Mouse (Mus musculus) bone marrow, adult 2 months (tissue): ENCODE results near the gene Dnajb8. TPM values are rescaled to one million over a fixed set of nuclear protein-coding genes. Genes with fewer than 3 reads are reported as not detected.

Experiments
- H3K27ac ChIP-seq: fragments of 200-500 bp; 2 replicates; pipeline ENCODE4 v1.5.1; 2012; ENCODE audit warnings: low read depth, mild to moderate bottlenecking, control low read depth, inconsistent platforms, low read length; ENCODE audit not compliant: control insufficient read depth, poor library complexity, insufficient read depth
- H3K4me1 ChIP-seq: fragments of 200-500 bp; 2 replicates; pipeline ENCODE4 v1.6.1; 2011; ENCODE audit warnings: low read length; ENCODE audit not compliant: control insufficient read depth, insufficient read depth
- H3K4me3 ChIP-seq: fragments of 200-500 bp; replicated peaks from 2 replicates; pipeline ENCODE3; 2011; ENCODE audit warnings: mild to moderate bottlenecking, low read depth, low read length, control low read depth; ENCODE audit not compliant: control insufficient read depth
- CTCF ChIP-seq: fragments of 200-500 bp; IDR thresholded peaks from 2 replicates; pipeline ENCODE4 v1.5.1; 2011; ENCODE audit warnings: low read length, control low read depth; ENCODE audit not compliant: control insufficient read depth, insufficient read depth
- POLR2A ChIP-seq: fragments of 200-500 bp; IDR thresholded peaks from 2 replicates; pipeline ENCODE4 v1.6.1; 2011; ENCODE audit warnings: low read depth, mild to moderate bottlenecking, control low read depth, low read length, borderline replicate concordance; ENCODE audit not compliant: control insufficient read depth
- WGBS: fragments of 180-500 bp; shearing (Covaris S2); methylation state at CpG from one replicate; pipeline ENCODE4 v1.1.7; 2018; 5-methylcytosine and 5-hydroxymethylcytosine counted together
- polyA plus RNA-seq: library from polyadenylated mRNA; stranded (reverse); fragments of >200 nt; gene quantifications from 2 replicates; pipeline ENCODE4 v1.2.4, GENCODE M21; 2011; ENCODE audit warnings: low replicate concordance; ENCODE audit not compliant: missing spikeins, insufficient read depth, insufficient read length

The Dnajb8 gene
- polyA plus RNA-seq, 1 experiment: not detected

- no peak for TF ChIP-seq CTCF
- no peak for TF ChIP-seq POLR2A
- no peak overlapping the region for H3K27ac ChIP-seq
- 3% methylated on average over 24 of the region's 24 CpGs for WGBS
- no peaks in the 10 kb centered on the region; the same call in 1 of the 2 replicates for H3K4me1 ChIP-seq
- no peak overlapping the region for H3K4me3 ChIP-seq
Measured at GRCm38 (mm10) chr6:88202921-88203690, 19.0 kb upstream of the Dnajb8 start.

- Histone ChIP-seq H3K4me3 (no peak overlapping the region), H3K27ac (no peak overlapping the region), H3K4me1 (no peaks in the 10 kb centered on the region; the same call in 1 of the 2 replicates)
- WGBS: 57% methylated on average over 10 of the region's 10 CpGs
- TF ChIP-seq POLR2A (no peak), CTCF (no peak)
Measured at GRCm38 (mm10) chr6:88203791-88204405, 18.2 kb upstream of the Dnajb8 start.

- TF ChIP-seq POLR2A: no peak
- no peak for TF ChIP-seq CTCF
- H3K4me3 ChIP-seq: no peak overlapping the region
- 80% methylated on average over 25 of the region's 25 CpGs for WGBS
- no peaks in the 10 kb centered on the region; the same call in 1 of the 2 replicates for H3K4me1 ChIP-seq
- H3K27ac ChIP-seq: no peak overlapping the region
Measured at GRCm38 (mm10) chr6:88204531-88205385, 17.3 kb upstream of the Dnajb8 start.

- TF ChIP-seq CTCF: no peak
- TF ChIP-seq POLR2A: no peak
- 71% methylated on average over 7 of the region's 7 CpGs for WGBS
- Histone ChIP-seq H3K27ac (no peak overlapping the region), H3K4me1 (no peaks in the 10 kb centered on the region; the same call in 1 of the 2 replicates), H3K4me3 (no peak overlapping the region)
Measured at GRCm38 (mm10) chr6:88205386-88205700, 16.7 kb upstream of the Dnajb8 start.

- Histone ChIP-seq H3K27ac (no peak overlapping the region), H3K4me3 (no peak overlapping the region), H3K4me1 (no peaks in the 10 kb centered on the region; the same call in 1 of the 2 replicates)
- WGBS: 78% methylated on average over 9 of the region's 9 CpGs
- TF ChIP-seq POLR2A: no peak
- no peak for TF ChIP-seq CTCF
Measured at GRCm38 (mm10) chr6:88205937-88206336, 16.1 kb upstream of the Dnajb8 start.

- TF ChIP-seq POLR2A (no peak), CTCF (no peak)
- H3K4me3 ChIP-seq: no peak overlapping the region
- H3K4me1 ChIP-seq: no peaks in the 10 kb centered on the region; the same call in 1 of the 2 replicates
- no peak overlapping the region for H3K27ac ChIP-seq
- 30% methylated on average over 7 of the region's 7 CpGs for WGBS
Measured at GRCm38 (mm10) chr6:88206566-88206965, 15.5 kb upstream of the Dnajb8 start.

- TF ChIP-seq CTCF (no peak), POLR2A (no peak)
- H3K4me1 ChIP-seq: no peaks in the 10 kb centered on the region; the same call in 1 of the 2 replicates
- WGBS: 78% methylated on average over 10 of the region's 10 CpGs
- no peak overlapping the region for H3K4me3 ChIP-seq
- no peak overlapping the region for H3K27ac ChIP-seq
Measured at GRCm38 (mm10) chr6:88207403-88208033, 14.6 kb upstream of the Dnajb8 start.

- Histone ChIP-seq H3K4me3 (no peak overlapping the region), H3K27ac (no peak overlapping the region), H3K4me1 (no peaks in the 10 kb centered on the region; the same call in 1 of the 2 replicates)
- WGBS: 82% methylated on average over 3 of the region's 3 CpGs
- TF ChIP-seq CTCF (no peak), POLR2A (no peak)
Measured at GRCm38 (mm10) chr6:88208321-88208720, 13.7 kb upstream of the Dnajb8 start.

GRCm38 (mm10) chr6:88209453-88209852 is 12.6 kb upstream of the Dnajb8 start:
- WGBS: 63% methylated on average over 5 of the region's 5 CpGs
- H3K4me1 ChIP-seq: no peaks in the 10 kb centered on the region; the same call in 1 of the 2 replicates
- no peak for TF ChIP-seq POLR2A
- no peak for TF ChIP-seq CTCF
- H3K27ac ChIP-seq: no peak overlapping the region
- no peak overlapping the region for H3K4me3 ChIP-seq
